Mouse (Mus musculus) kidney, embryonic 15.5 days (tissue): ENCODE results near the gene Npw. TPM values are rescaled to one million over a fixed set of nuclear protein-coding genes. Genes with fewer than 3 reads are reported as not detected.

Source experiments
- ATAC-seq: fragments of 200-750 bp; cut with Nextera tagmentation; replicated peaks from 2 replicates; pipeline ENCODE4 v1.8.0; 2017; ENCODE audit warnings: moderate TSS enrichment; ENCODE audit not compliant: low FRiP score
- H3K27ac ChIP-seq: fragments of 300-500 bp; sonication (generic); 2 replicates; pipeline ENCODE4 v1.5.1; 2015; ENCODE audit warnings: mild to moderate bottlenecking, inconsistent platforms
- H3K27me3 ChIP-seq: fragments of 300-500 bp; sonication (generic); 2 replicates; pipeline ENCODE4 v1.6.1; 2015; ENCODE audit warnings: inconsistent platforms
- H3K36me3 ChIP-seq: fragments of 300-500 bp; sonication (generic); 2 replicates; pipeline ENCODE4 v1.6.1; 2015; ENCODE audit warnings: inconsistent platforms
- H3K4me1 ChIP-seq: fragments of 300-500 bp; sonication (generic); 2 replicates; pipeline ENCODE4 v1.6.1; 2015; ENCODE audit warnings: inconsistent platforms
- H3K4me2 ChIP-seq: fragments of 300-500 bp; sonication (generic); 2 replicates; pipeline ENCODE4 v1.6.1; 2015; ENCODE audit warnings: moderate library complexity, mild to moderate bottlenecking, inconsistent platforms
- H3K4me3 ChIP-seq: fragments of 300-500 bp; sonication (generic); replicated peaks from 2 replicates; pipeline ENCODE4 v1.5.1; 2015; ENCODE audit warnings: mild to moderate bottlenecking, inconsistent platforms
- H3K9ac ChIP-seq: fragments of 300-500 bp; sonication (generic); 2 replicates; pipeline ENCODE4 v1.6.1; 2015; ENCODE audit warnings: mild to moderate bottlenecking, inconsistent platforms
- H3K9me3 ChIP-seq: fragments of 300-500 bp; sonication (generic); replicated peaks from 2 replicates; pipeline ENCODE4 v1.6.1; 2016; ENCODE audit warnings: inconsistent platforms
- WGBS: fragments of 180-500 bp; shearing (Covaris S2); methylation state at CpG from one replicate; pipeline ENCODE4 v1.1.7; 2015; ENCODE audit warnings: mixed read lengths; 5-methylcytosine and 5-hydroxymethylcytosine counted together
- polyA plus RNA-seq: library from polyadenylated mRNA; unstranded; fragments of >200 nt; fragmentation: Nextera tagmentation; extraction: Ambion mirVana; gene quantifications from 2 replicates; pipeline ENCODE4 v1.2.1, GENCODE M21; 2015

The Npw gene
- polyA plus RNA-seq, 1 experiment from 2014 or later = 0.43 TPM

DNA sequence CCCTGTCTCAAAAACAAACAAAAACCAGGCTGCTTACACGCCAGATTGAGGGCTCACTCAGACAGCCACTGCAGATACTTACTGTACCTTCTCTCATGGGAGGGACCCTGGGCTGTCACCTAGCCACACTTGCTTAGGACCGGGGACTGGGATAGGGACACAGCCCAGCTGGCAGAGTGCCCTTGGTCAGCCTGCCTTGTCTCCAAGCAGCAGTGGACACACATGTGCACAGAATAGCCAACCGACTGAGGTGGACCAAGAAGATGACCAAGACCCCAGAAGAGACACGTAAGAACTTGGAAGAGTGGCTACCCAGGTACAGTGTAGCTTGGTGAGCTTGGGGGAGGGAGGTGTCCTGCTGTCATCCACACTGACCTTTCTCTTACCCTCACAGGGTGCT is 20.0 kb downstream of the Npw start:
- Histone ChIP-seq H3K9ac (no peak overlapping the region), H3K27me3 (no peaks in the 10 kb centered on the region), H3K4me1 (peaks cover 52% of the 10 kb centered on the region), H3K4me3 (no peak overlapping the region), H3K4me2 (no peak overlapping the region), H3K9me3 (no peaks in the 10 kb centered on the region), H3K36me3 (peaks cover 48% of the 10 kb centered on the region), H3K27ac (peak overlapping the region; percentile 89)
- WGBS = 84% methylated on average over 4 of the region's 4 CpGs
- no peak for ATAC-seq

DNA sequence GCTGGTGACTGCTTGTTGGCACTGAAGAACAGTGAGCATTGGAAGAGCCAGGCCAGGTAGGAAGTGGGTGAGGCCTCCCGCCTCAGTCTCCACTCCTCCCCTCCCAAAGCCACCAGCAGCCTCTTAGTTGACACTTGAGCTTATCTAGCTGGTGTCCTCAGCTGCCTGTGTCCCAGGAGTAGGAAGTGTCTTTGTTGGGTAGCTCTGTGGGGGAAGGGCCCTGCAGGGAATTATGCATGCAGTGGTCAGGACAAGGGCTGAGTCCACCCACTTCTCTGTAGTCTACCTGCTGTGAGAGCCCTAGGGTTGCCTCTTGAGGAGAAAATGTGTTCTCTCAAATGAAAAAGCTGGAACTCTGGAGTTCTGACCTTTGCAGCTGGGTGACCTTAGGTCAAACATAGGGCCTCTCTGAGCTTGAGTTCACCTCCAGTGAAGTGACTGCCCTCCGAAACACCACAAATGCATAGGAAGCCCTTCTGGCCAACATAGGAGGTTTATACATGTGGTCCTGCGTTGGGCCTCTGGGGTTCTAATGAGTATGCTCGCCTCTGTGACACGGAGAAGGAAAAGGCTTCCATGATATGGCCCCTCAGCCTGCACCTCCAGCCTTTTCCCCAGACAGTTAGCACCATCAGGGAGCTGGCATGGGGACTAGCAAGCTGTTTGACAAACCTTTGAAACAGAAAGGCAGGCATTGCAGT is 21.3 kb downstream of the Npw start:
- H3K9me3 ChIP-seq = no peaks in the 10 kb centered on the region
- no peak for ATAC-seq
- no peaks in the 10 kb centered on the region for H3K27me3 ChIP-seq
- H3K4me1 ChIP-seq = peaks cover 49% of the 10 kb centered on the region
- WGBS = 57% methylated on average over 5 of the region's 5 CpGs
- no peak overlapping the region for H3K9ac ChIP-seq
- H3K36me3 ChIP-seq = peaks cover 38% of the 10 kb centered on the region
- no peak overlapping the region for H3K27ac ChIP-seq
- H3K4me2 ChIP-seq = no peak overlapping the region
- H3K4me3 ChIP-seq = no peak overlapping the region

- Histone ChIP-seq H3K36me3 (peaks cover 33% of the 10 kb centered on the region), H3K4me1 (peaks cover 51% of the 10 kb centered on the region), H3K27ac (no peak overlapping the region), H3K4me3 (no peak overlapping the region), H3K9ac (no peak overlapping the region), H3K27me3 (no peaks in the 10 kb centered on the region), H3K4me2 (no peak overlapping the region), H3K9me3 (no peaks in the 10 kb centered on the region)
- ATAC-seq = no peak
- 95% methylated on average over 5 of the region's 5 CpGs for WGBS
Measured at GRCm38 (mm10) chr17:24635694-24636093, 22.6 kb downstream of the Npw start.

DNA sequence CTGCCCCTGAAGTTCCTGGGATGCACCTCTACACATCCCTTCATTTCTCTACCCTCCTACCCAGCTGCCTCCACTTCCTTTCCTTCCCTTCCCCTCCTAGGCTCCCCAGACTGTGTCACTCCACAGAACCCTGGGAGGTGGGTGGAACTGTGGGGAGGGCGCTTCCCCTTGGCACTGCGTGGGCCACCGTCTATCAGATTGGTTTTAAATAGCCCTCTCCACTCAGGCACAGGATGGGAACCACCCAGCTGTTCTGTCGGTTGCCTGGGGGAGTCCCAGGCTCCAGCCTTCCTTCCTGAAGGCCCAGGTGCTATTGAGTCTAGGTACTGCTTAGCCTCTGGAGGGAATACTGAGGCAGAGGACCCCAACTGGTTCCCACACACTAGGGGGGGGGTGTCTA is 23.2 kb downstream of the Npw start:
- H3K36me3 ChIP-seq = peaks cover 33% of the 10 kb centered on the region
- no peak overlapping the region for H3K9ac ChIP-seq
- H3K4me1 ChIP-seq = peaks cover 45% of the 10 kb centered on the region
- 76% methylated on average over 4 of the region's 4 CpGs for WGBS
- H3K27ac ChIP-seq = no peak overlapping the region
- no peak for ATAC-seq
- no peak overlapping the region for H3K4me2 ChIP-seq
- no peak overlapping the region for H3K4me3 ChIP-seq
- no peaks in the 10 kb centered on the region for H3K9me3 ChIP-seq
- H3K27me3 ChIP-seq = no peaks in the 10 kb centered on the region

DNA sequence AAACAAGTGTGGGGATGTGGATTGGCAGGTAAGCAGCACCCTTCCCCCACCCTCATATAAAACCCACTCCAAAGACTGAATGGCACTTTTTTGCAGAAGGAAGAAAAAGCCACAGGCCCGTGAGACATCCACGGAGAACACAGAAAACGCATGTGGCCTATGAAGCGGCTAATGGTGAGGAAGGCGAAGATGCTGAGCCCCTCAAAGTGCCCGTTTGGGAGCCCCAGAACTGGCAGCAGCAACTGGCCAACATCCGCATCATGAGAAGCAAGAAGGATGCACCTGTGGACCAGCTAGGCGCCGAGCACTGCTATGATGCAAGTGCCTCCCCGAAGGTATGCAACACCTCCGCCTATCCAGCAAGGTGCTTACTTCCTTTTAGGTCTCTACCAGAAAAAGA is 24.4 kb downstream of the Npw start:
- Histone ChIP-seq H3K4me3 (no peak overlapping the region), H3K27ac (peak overlapping the region; percentile 94), H3K9ac (no peak overlapping the region), H3K4me2 (no peak overlapping the region), H3K27me3 (no peaks in the 10 kb centered on the region), H3K4me1 (peaks cover 39% of the 10 kb centered on the region), H3K9me3 (no peaks in the 10 kb centered on the region), H3K36me3 (peaks cover 37% of the 10 kb centered on the region)
- 95% methylated on average over 11 of the region's 11 CpGs for WGBS
- no peak for ATAC-seq

DNA sequence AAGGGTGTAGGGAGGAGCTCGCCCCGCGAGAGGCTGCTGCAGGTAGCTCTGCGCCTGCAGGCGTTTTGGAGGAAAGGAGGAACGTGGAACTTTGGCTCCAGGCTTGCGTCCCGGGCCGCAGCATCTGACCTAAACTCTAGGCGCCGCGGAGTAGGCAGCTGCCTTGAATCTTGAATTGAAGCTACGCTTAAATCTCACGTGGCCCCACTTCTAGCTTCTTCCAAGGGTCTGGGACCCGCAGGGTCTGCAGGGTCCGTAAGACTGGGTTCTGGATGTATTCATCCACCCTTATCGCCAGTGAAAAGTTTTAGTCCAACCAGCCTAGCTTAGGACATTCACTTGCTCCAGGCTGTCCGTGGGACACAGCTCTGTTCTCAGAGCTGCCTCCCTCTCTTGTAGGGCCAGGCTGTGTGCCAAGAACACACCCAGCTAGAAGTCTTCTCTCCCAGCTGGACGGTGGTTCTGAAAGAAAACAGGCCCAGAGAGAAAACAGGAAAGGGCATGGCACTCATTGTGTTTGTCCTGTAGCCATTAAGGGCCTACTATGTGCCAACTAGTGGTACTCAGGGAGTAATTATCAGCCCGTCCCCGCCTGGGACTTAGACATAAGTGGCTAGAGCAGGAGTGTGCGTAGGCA is 25.3 kb downstream of the Npw start:
- 11% methylated on average over 22 of the region's 22 CpGs for WGBS
- ATAC-seq = peak; percentile 40
- H3K27me3 ChIP-seq = no peaks in the 10 kb centered on the region
- peak overlapping the region; percentile 69 for H3K9ac ChIP-seq
- H3K4me1 ChIP-seq = peaks cover 30% of the 10 kb centered on the region
- peak overlapping the region; percentile 94 for H3K27ac ChIP-seq
- peaks cover 40% of the 10 kb centered on the region for H3K36me3 ChIP-seq
- H3K4me2 ChIP-seq = peak overlapping the region; percentile 81
- no peaks in the 10 kb centered on the region for H3K9me3 ChIP-seq
- peak overlapping the region; percentile 75 for H3K4me3 ChIP-seq

DNA sequence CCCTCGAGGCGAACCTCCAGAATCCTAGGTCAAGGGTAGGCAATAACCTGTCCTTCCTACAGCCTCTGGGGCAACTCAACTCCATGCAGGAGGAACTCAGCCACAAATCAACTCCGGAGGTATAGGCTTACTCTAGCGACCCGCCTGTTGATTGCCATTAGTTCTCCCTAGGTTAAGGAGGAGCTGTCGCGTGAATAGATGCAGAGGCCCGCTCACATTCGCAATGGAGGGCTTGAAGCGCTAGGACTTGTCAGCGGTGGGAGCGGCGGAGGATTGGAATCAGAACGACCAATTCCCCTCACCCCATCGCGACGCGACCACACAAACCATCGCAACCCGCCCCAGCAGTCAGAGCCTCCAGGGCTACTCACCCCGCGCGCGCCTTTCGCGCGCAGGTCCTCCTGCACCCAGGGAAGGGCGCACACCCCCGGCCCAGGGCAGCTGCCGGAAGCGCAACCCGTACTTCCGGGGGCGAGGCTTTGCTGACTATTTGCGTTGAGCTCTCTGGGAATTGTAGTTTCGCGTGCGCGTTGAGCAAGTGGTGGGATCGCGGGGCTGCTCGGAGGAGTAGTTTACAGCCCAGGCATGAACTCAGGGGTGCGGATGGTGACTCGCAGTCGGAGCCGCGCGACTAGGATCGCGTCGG is 26.0 kb downstream of the Npw start, which contains the start of the genes Tsc2 and Nthl1:
Gene Tsc2, minus strand, starts transcription at position 464 of the 646 bp plus-strand sequence.
Gene Nthl1, plus strand, starts transcription at position 514 of the 646 bp plus-strand sequence.
- no peaks in the 10 kb centered on the region for H3K27me3 ChIP-seq
- peak within 1 kb of the TSS; percentile 69 for H3K9ac ChIP-seq
- H3K9me3 ChIP-seq = no peaks in the 10 kb centered on the region
- peaks cover 30% of the 10 kb centered on the region for H3K4me1 ChIP-seq
- 1% methylated on average over 51 of the region's 51 CpGs for WGBS
- H3K27ac ChIP-seq = peak within 1 kb of the TSS; percentile 94
- peak within 1 kb of the TSS; percentile 81 for H3K4me2 ChIP-seq
- peak; percentile 86 for ATAC-seq
- peak within 1 kb of the TSS; percentile 75 for H3K4me3 ChIP-seq
- peaks cover 46% of the 10 kb centered on the region for H3K36me3 ChIP-seq

DNA sequence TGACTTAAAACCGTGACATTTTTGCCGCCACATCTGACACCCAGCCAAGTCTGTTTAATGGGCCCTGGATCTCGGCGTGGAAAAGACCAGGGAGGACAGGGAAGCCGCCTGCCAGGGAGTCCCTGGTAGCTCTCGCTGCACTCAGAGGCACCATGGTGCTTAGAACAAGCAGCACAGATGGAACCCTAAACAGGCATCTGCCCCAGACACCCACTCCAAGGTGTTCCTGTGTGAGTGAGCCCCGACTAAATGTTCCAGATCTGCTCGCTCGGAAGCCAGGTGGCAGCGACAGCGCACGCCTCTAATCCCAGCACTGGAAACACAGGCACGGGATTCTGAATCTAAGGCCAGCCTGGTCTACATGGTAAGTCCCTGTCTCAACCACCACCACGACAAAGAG is 28.2 kb downstream of the Npw start:
- Histone ChIP-seq H3K4me3 (no peak overlapping the region), H3K4me2 (no peak overlapping the region), H3K4me1 (peaks cover 30% of the 10 kb centered on the region), H3K27me3 (no peaks in the 10 kb centered on the region), H3K27ac (no peak overlapping the region), H3K9me3 (no peaks in the 10 kb centered on the region), H3K9ac (no peak overlapping the region), H3K36me3 (peaks cover 59% of the 10 kb centered on the region)
- WGBS = 89% methylated on average over 14 of the region's 14 CpGs
- ATAC-seq = no peak

- H3K4me2 ChIP-seq = no peak overlapping the region
- WGBS = 59% methylated on average over 5 of the region's 5 CpGs
- peaks cover 21% of the 10 kb centered on the region for H3K4me1 ChIP-seq
- H3K4me3 ChIP-seq = no peak overlapping the region
- H3K27me3 ChIP-seq = no peaks in the 10 kb centered on the region
- ATAC-seq = no peak
- peaks cover 74% of the 10 kb centered on the region for H3K36me3 ChIP-seq
- no peak overlapping the region for H3K9ac ChIP-seq
- H3K9me3 ChIP-seq = no peaks in the 10 kb centered on the region
- no peak overlapping the region for H3K27ac ChIP-seq
Measured at GRCm38 (mm10) chr17:24628646-24629045, 29.6 kb downstream of the Npw start.

DNA sequence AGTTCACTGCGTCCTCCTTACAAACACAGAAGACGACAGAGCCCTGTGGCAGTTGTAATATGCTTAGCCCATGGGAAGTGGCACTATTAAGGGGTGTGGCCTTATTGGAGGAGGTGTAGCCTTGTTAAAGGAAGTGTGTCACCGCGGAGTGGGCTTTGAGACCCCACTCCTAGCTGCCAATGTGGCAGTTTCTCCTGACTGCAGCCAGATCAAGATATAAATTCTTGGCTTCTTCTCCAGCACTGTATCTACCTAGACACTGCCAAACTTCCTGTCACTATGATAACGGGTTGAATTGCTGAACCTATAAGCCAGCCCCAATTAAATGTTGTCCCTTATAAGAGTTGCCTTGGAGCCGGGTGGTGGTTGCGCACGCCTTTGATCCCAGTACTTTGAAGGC is 32.8 kb downstream of the Npw start:
- peaks cover 99% of the 10 kb centered on the region for H3K36me3 ChIP-seq
- ATAC-seq = no peak

DNA sequence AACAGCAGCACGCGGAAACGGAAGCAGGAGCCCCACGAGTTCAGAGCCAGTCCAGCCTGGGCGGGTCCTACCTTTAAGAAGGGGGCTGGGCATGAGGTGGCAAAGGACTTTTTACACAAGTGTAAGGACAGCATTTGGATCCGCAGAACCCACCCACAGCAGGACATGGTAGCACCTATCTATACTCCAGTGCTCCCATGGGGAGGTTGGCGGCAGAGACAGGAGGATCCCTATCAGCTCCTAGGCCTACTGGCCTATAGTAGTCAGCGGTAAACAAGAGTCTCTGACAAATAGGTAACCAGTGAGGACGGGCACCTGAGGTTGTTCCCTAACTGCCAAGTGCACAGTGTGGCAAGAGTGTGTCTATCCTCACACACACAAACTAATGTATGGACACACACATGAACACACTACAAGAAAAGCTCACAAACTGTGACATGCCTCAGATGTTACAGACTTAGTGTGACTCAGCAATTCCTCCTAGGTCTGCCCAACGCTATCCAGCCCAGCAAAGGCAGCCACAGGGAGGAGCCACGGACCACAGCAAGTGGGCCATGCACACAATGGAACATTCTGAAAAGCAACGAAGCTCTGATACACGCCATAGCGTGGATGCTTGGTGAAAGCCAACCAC is 40.6 kb downstream of the Npw start:
- Histone ChIP-seq H3K27me3 (no peaks in the 10 kb centered on the region), H3K4me1 (no peaks in the 10 kb centered on the region), H3K4me2 (no peak overlapping the region), H3K36me3 (peaks cover 95% of the 10 kb centered on the region), H3K27ac (no peak overlapping the region), H3K4me3 (no peak overlapping the region), H3K9me3 (no peaks in the 10 kb centered on the region), H3K9ac (no peak overlapping the region)
- ATAC-seq = peak; percentile 29; the same call in 1 of the 2 replicates
- 85% methylated on average over 14 of the region's 14 CpGs for WGBS

More for the DNA sequence above, 32.8 kb downstream of the Npw start:
- no peak overlapping the region for H3K4me3 ChIP-seq
- no peak overlapping the region for H3K4me2 ChIP-seq
- H3K9me3 ChIP-seq = no peaks in the 10 kb centered on the region
- no peak overlapping the region for H3K27ac ChIP-seq
- 94% methylated on average over 8 of the region's 8 CpGs for WGBS
- no peak overlapping the region for H3K9ac ChIP-seq
- H3K4me1 ChIP-seq = 0 out of 2 replicates have a peak, but pooled peaks cover 6% of the 10 kb centered on the region
- H3K27me3 ChIP-seq = no peaks in the 10 kb centered on the region

DNA sequence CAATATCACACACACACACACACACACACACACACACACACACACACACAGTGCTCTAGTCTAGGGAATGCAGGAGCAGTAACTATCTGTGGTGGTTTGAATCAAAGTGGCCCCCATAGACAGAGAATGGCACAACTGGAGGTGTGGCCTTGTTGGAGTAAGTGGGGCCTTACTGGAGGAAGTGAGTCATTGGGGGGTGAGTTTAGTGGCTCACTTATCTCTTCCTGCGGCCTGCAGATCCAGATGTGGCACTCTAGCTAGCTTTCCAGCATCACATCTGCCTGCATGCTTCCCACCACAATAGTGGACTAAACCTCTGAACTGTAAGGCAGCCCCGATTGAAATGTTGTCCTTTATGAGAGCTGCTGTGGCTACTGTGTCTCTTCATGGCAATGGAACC is 47.5 kb downstream of the Npw start:
- H3K9me3 ChIP-seq = no peaks in the 10 kb centered on the region
- H3K27me3 ChIP-seq = no peaks in the 10 kb centered on the region
- ATAC-seq = no peak
- no peak overlapping the region for H3K4me3 ChIP-seq
- no peak overlapping the region for H3K27ac ChIP-seq
- H3K4me1 ChIP-seq = no peaks in the 10 kb centered on the region
- 71% methylated on average over 2 of the region's 2 CpGs for WGBS
- H3K9ac ChIP-seq = no peak overlapping the region
- H3K4me2 ChIP-seq = no peak overlapping the region
- peaks cover 68% of the 10 kb centered on the region for H3K36me3 ChIP-seq
